Mouse (Mus musculus) embryonic facial prominence, embryonic 11.5 days (tissue): ENCODE data around the gene Agbl3. TPM values are rescaled to one million over a fixed set of nuclear protein-coding genes. Genes with fewer than 3 reads are reported as not detected.
A peak's percentile ranks its signal among the peaks of the same experiment; 100 is the strongest.

ENCODE experiments used
- ATAC-seq: fragments of 200-750 bp; cut with Nextera tagmentation; replicated peaks from 2 replicates; pipeline ENCODE4 v1.8.0; 2017; ENCODE audit warnings: low read depth; ENCODE audit not compliant: insufficient number of reproducible peaks, low FRiP score, low TSS enrichment
- DNase-seq: peaks from one replicate; pipeline ENCODE4 v3.0.0-alpha.2; 2015; ENCODE audit warnings: low spot score
- H3K27ac ChIP-seq: fragments of 300-500 bp; sonication (generic); replicated peaks from 2 replicates; pipeline ENCODE4 v1.5.1; 2014; ENCODE audit warnings: mild to moderate bottlenecking, low read depth, low read length, control low read depth
- H3K27me3 ChIP-seq: fragments of 300-500 bp; sonication (generic); 2 replicates; pipeline ENCODE4 v1.6.1; 2014; ENCODE audit warnings: mild to moderate bottlenecking, low read length, moderate library complexity, mixed read lengths; ENCODE audit not compliant: control insufficient read depth, insufficient read depth
- H3K36me3 ChIP-seq: fragments of 300-500 bp; sonication (generic); replicated peaks from 2 replicates; pipeline ENCODE4 v1.6.1; 2014; ENCODE audit warnings: low read depth, mild to moderate bottlenecking, low read length, moderate library complexity, mixed read lengths; ENCODE audit not compliant: control insufficient read depth, insufficient read depth
- H3K4me1 ChIP-seq: fragments of 300-500 bp; sonication (generic); 2 replicates; pipeline ENCODE4 v1.6.1; 2014; ENCODE audit warnings: low read length, mixed read lengths; ENCODE audit not compliant: control insufficient read depth, insufficient read depth
- H3K4me2 ChIP-seq: fragments of 300-500 bp; sonication (generic); 2 replicates; pipeline ENCODE4 v1.6.1; 2014; ENCODE audit warnings: low read depth, mild to moderate bottlenecking, control low read depth, low read length, moderate library complexity
- H3K4me3 ChIP-seq: fragments of 300-500 bp; sonication (generic); 2 replicates; pipeline ENCODE4 v1.5.1; 2014; ENCODE audit warnings: low read depth, low read length, control low read depth
- H3K9ac ChIP-seq: fragments of 300-500 bp; sonication (generic); replicated peaks from 2 replicates; pipeline ENCODE4 v1.6.1; 2014; ENCODE audit warnings: mild to moderate bottlenecking, control low read depth, low read length
- H3K9me3 ChIP-seq: fragments of 300-500 bp; sonication (generic); replicated peaks from 2 replicates; pipeline ENCODE4 v1.6.1; 2016; ENCODE audit warnings: mild to moderate bottlenecking, low read length, inconsistent platforms, mixed read lengths; ENCODE audit not compliant: control insufficient read depth
- WGBS: fragments of 180-500 bp; shearing (Covaris S2); extraction: QIAGEN DNeasy Blood & Tissue Kit; methylation state at CpG from one replicate; pipeline ENCODE4 v1.1.7; 2014; 5-methylcytosine and 5-hydroxymethylcytosine counted together
- polyA plus RNA-seq: library from polyadenylated mRNA; unstranded; fragments of >200 nt; fragmentation: Nextera tagmentation; extraction: Ambion mirVana; gene quantifications from 2 replicates; pipeline ENCODE4 v1.2.1, GENCODE M21; 2014

The Agbl3 gene
- polyA plus RNA-seq, 1 experiment from 2014 or later: 5.2 TPM

DNA sequence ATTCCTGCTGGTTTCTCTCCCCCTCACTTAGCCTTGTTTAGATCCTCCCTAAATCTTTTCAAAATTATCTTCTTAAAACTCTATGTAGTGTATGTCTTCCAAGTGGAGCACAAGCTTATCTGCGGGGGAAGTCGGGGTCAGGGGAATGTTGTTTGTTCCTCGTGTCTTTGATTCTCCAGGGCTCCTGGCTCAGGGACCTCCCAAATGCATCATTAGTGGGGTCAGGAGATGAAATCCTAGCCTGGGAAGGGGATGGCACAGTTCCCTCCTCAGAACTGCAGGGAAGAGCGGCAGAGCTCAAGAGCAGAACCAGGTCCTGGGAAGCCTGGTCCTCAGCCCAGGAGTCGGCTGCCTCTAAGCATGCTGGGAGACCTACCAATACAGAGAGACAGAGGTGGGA lies 85.0 kb downstream of the Agbl3 start:
- H3K4me2 ChIP-seq: no peak overlapping the region
- no peaks in the 10 kb centered on the region for H3K4me1 ChIP-seq
- H3K4me3 ChIP-seq: no peak overlapping the region
- no peaks in the 10 kb centered on the region for H3K36me3 ChIP-seq
- no peaks in the 10 kb centered on the region for H3K9me3 ChIP-seq
- no peak overlapping the region for H3K27ac ChIP-seq
- WGBS: 58% methylated on average over 5 of the region's 5 CpGs
- DNase-seq: no peak
- H3K27me3 ChIP-seq: no peaks in the 10 kb centered on the region
- H3K9ac ChIP-seq: no peak overlapping the region
- no peak for ATAC-seq

DNA sequence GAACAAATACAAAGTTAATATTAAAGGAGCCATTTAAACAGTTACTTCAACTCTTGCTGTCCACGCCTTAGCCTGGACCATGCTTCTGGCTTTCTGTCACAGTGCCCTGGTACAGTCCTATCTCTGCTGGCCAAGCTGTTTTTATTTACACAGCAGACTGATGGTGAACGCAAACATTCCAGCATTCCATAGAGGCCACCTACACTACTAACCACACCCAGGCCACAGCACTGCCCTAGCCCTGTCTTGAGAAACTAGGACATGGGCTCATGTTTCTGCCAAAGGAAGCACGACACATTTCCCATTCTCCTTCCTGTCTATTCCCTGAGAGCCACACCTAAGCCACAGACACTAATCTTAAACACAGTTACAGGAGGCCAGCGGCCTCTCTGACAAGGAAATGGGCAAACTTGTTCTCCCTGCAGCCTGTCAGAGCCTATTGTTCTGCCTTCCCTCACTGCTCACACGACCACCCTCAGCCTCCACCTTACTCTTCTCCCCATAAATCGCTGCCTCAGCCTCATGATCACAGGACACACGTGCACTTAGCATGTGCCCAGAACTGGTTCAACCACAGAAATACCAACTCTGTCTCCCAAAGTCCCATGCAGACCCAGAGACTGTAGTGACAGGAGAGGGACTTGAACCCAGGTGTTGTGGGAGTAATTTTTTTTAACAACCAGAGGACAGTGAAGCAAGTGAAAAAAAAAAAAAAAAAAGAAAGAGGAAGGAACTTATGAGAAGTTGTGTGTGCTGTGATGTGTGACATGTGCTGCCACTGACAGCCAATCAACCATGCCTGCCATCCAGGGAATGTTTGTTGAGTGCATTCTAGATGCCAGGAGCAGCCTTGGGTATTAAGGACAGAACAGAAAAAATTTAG lies 85.7 kb downstream of the Agbl3 start:
- H3K27me3 ChIP-seq: no peaks in the 10 kb centered on the region
- no peak overlapping the region for H3K27ac ChIP-seq
- no peaks in the 10 kb centered on the region for H3K9me3 ChIP-seq
- WGBS: 59% methylated on average over 7 of the region's 7 CpGs
- no peak overlapping the region for H3K4me2 ChIP-seq
- DNase-seq (no peak), ATAC-seq (0 out of 2 replicates have a peak, but pooled peaks have one; percentile 31)
- H3K36me3 ChIP-seq: no peaks in the 10 kb centered on the region
- no peaks in the 10 kb centered on the region for H3K4me1 ChIP-seq
- no peak overlapping the region for H3K9ac ChIP-seq
- H3K4me3 ChIP-seq: no peak overlapping the region

DNA sequence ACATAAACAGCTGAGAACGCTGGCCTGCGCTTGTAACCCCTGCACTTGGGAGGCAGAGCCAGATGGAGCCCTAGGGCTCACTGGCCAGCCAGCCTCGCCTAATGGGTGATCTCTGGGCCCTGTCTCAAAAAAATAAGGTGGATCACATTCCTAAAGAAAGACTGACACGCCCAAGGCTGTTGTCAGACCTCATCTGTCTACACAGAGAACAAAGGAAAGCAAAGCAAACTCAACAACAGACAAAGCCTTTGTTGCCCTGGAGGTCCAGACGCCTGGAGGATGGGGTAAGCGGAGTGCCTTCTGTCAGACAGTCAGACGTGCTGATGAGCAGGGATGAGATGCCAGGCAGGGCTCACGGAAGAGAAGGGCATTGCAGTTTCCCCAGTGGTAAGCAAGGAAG lies 86.6 kb downstream of the Agbl3 start:
- H3K9me3 ChIP-seq: no peaks in the 10 kb centered on the region
- ATAC-seq: no peak
- H3K36me3 ChIP-seq: no peaks in the 10 kb centered on the region
- peak overlapping the region; percentile 27; the same call in 1 of the 2 replicates for H3K9ac ChIP-seq
- no peaks in the 10 kb centered on the region for H3K27me3 ChIP-seq
- H3K4me2 ChIP-seq: no peak overlapping the region
- WGBS: 46% methylated on average over 8 of the region's 8 CpGs
- DNase-seq: no peak
- no peaks in the 10 kb centered on the region for H3K4me1 ChIP-seq
- no peak overlapping the region for H3K27ac ChIP-seq
- H3K4me3 ChIP-seq: no peak overlapping the region

DNA sequence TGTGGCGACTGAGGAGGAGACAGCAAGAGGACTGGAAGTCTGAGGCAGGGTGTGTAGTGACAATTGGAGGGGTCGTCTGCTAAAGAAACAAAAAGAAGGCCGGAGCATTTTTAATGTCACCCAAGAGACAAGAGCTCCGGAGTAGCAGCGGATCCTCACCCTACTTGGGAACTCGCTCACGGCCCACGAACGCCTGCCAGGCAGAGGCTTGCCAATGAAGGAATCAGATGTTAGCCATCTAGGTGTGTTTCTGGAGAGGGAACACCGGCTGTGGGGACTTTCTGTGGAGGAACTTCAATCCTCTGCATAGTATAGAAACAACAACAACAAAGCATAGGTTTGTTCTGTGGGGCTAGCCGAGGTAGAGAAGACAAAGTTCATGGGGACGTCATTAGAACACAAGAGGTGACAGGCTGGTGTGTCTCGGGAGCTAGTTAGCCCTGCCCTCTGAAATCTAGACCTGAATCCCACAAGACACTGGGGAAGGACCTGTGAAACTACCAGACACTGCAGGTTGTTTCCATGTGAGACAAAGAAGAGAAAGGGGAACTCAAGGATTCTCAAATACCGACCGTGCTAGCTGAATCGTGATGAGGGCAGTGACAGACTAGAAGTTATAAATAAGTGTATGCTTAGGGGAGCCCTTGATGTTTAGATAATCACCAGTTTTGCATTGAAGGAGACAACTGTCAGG lies 87.2 kb downstream of the Agbl3 start:
- no peak overlapping the region for H3K4me3 ChIP-seq
- no peak overlapping the region for H3K4me2 ChIP-seq
- no peaks in the 10 kb centered on the region for H3K9me3 ChIP-seq
- no peaks in the 10 kb centered on the region for H3K36me3 ChIP-seq
- H3K27ac ChIP-seq: no peak overlapping the region
- 74% methylated on average over 16 of the region's 16 CpGs for WGBS
- ATAC-seq: no peak
- no peak for DNase-seq
- H3K4me1 ChIP-seq: no peaks in the 10 kb centered on the region
- no peak overlapping the region for H3K9ac ChIP-seq
- no peaks in the 10 kb centered on the region for H3K27me3 ChIP-seq

DNA sequence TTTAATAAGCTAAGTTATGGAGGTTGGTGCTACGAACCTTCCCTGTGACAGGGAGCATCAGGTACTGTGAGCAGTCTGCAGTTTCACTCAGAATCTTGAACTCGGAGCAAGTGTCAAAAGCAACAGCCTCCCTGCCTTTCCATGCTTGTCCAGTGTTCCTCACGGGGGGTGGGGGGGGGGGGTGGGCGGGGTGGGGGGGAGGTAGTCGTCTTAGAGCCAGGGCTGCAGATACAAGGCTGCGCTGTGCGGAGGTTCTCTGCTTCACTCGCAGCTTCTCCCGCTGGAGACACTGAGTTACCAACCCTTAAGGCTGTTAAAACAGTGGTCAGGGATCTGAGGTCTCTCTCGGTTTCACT lies 87.7 kb downstream of the Agbl3 start:
- no peaks in the 10 kb centered on the region for H3K27me3 ChIP-seq
- DNase-seq (no peak), ATAC-seq (no peak)
- H3K4me2 ChIP-seq: no peak overlapping the region
- no peaks in the 10 kb centered on the region for H3K36me3 ChIP-seq
- no peaks in the 10 kb centered on the region for H3K4me1 ChIP-seq
- 81% methylated on average over 10 of the region's 10 CpGs for WGBS
- H3K4me3 ChIP-seq: no peak overlapping the region
- no peaks in the 10 kb centered on the region for H3K9me3 ChIP-seq
- no peak overlapping the region for H3K9ac ChIP-seq
- H3K27ac ChIP-seq: no peak overlapping the region

DNA sequence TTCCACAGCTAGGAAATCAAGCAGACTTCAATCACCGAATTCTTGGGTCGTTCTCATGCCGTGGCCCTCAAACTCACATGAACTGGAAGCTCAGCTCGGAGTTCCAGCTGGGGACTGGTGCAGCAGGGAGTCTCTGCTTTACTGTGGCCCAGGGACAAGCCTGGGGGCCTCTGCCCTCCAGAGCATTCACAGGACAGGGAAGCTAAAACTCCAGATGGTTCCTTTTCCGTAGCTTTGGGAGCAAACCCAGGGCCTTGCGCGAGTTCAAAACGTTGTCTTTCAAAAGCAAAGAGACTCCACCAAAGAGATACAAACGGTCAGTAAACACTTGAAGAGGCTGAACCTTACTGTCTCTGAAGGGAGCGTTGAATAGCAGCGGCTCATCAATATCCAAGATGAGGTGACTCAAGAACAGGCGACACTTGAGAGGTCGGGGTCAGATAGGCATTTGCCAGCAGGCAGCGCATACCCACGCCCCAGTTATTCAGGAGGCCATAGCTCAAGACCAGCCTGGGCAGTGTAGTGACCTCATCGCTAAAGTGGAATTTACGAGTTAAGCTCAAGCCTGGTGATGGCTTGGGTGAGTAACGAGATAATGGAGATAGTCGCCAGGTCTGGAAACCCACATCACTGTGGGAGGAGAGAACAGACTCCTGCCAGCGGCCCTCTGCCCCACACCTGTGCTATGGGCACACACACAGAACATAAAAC lies 88.4 kb downstream of the Agbl3 start:
- Histone ChIP-seq H3K4me1 (no peaks in the 10 kb centered on the region), H3K27ac (no peak overlapping the region), H3K4me2 (no peak overlapping the region), H3K9me3 (no peaks in the 10 kb centered on the region), H3K9ac (no peak overlapping the region), H3K27me3 (no peaks in the 10 kb centered on the region), H3K36me3 (no peaks in the 10 kb centered on the region), H3K4me3 (no peak overlapping the region)
- WGBS: 85% methylated on average over 20 of the region's 20 CpGs
- DNase-seq (no peak), ATAC-seq (no peak)

DNA sequence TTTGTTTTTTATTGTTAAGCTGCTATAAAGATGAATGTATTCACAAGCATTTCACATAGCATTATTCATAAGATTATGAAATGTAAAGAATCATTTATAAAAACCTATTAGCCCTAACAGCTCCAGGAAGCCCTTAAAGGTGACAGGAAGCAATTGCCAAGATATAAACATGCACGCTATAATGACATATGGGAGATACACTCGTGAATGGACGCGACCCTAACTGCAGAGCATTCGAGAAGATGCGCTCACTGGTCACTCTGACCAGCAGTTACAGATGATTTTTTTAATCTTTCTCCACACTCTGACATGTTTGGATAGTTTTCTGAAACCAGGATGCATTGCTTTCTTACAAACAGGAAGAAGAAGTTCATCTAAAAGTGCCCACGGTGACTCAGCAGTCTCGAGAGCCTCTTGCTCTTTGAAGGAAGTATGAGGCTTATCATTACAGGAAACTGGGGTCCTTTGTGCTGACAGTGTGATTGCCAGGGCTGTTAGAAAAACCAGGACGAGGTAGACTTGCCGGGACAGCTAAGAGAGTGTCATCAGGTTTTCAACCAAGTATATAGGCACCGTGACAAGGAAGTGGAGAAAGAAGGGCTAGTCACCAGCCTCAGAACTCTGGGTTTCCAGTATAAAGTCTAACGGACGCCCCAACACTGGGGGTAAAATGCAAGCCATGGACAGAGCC lies 89.1 kb downstream of the Agbl3 start:
- Histone ChIP-seq H3K4me1 (no peaks in the 10 kb centered on the region), H3K9ac (no peak overlapping the region), H3K4me2 (no peak overlapping the region), H3K27ac (no peak overlapping the region), H3K27me3 (no peaks in the 10 kb centered on the region), H3K4me3 (no peak overlapping the region), H3K9me3 (no peaks in the 10 kb centered on the region), H3K36me3 (no peaks in the 10 kb centered on the region)
- 76% methylated on average over 13 of the region's 13 CpGs for WGBS
- DNase-seq: no peak
- no peak for ATAC-seq
